Mouse (Mus musculus): ENCODE measurements around the gene Dpp4.

GRCm38 (mm10) chr2:62355766-62356165 lies 56.3 kb downstream of the Dpp4 start:
- TF ChIP-seq POLR2A (IDR thresholded peaks at IDR 0.05; ENCODE audit: borderline replicate concordance, low read depth, low read length) (no peak), CTCF (IDR thresholded peaks at IDR 0.05; ENCODE audit: low read depth, low read length) (no peak)

Measured in bone marrow macrophage, adult 2 months (primary cell).